Mouse (Mus musculus) naive thymus-derived CD4-positive, alpha-beta T cell, adult 2 months (primary cell): ENCODE results near the gene Nudt19.
"Not testable (repeated sequence)": the region's sequence is repeated elsewhere in the genome, so short reads cannot be mapped to it uniquely, and the experiment has no call there.

ENCODE experiments used
- DNase-seq: peaks from one replicate; pipeline ENCODE4 v3.0.0-alpha.2; 2011; ENCODE audit warnings: low read depth

Gene Nudt19

DNA sequence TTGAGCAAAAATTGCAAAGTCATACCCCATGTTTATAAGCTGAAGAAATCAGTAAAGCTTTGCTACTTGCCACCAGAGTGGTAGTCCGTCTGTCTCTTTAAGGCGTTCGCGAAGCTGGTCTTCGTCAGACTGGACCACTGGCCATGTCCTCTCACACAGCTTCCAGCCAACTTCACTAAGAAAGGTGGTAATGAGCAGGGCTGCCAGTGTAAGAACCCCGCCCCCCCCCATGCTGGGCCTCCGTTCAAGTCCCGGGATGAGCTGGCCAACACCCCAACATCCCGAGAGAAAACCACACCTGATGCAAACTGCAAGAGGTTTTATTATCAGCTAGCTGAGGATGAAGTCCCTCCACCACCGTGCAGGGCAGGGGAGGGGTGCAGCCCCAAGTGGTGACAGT, 8.8 kb upstream of the Nudt19 start:
- DNase-seq: not testable (repeated sequence)

DNA sequence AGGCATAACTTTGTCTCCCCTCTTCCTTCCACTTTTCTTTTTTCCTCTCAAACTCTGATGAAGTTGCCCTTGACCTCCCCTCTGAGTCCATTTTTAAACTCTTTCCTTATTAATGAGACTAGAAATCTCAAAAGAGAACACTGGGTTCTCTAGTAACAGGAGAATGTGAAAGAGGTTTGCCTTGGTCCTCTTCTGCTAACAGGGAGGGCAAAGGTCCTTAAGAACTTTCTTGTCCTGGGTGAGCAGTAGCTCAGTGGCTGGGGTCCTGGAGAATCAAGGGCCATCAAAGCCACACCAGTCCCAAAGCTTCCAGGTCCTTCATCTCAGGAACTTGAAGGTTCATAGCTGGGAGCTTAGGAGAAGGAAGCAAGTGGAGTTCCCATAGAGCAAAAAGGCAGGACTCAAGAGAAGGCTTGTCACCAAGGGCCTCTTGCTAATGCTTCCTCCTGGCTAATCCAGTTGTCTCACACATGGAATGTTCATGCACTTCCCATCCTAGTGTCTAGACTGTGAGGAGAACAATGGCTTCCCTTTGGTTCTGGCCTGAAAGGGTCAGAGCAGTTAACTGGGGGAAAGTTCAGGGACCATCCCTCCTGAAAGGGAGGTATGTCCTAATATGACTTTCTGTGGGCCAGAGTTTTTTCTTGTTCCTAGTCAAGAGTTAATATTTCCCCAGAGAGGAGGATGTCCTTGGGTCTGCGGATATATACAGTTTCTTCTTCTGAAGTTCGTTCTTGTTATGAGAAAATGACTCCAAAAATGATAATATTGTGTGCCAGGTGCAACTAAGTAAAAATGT, 8.2 kb upstream of the Nudt19 start:
- DNase-seq: no peak

DNA sequence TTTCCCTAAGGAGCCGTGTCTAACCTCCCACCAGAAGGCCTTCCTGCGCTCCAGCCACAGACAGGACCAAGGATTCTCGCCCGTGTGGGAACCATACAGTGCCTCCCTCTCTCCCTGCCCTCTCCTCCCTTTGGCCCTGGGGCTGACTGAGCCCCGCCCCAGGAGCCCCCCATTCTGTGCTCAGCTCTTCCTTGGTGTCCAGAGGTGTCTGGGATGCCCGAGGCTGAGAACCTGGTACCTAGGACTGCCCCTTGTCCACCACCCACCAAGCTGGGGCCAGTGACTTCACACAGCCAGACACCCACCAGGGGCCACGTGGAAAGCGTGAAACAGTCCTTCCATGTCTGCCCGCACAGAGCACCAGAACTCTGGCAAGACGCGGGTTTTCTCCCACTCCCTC, 7.0 kb upstream of the Nudt19 start:
- no peak for DNase-seq

DNA sequence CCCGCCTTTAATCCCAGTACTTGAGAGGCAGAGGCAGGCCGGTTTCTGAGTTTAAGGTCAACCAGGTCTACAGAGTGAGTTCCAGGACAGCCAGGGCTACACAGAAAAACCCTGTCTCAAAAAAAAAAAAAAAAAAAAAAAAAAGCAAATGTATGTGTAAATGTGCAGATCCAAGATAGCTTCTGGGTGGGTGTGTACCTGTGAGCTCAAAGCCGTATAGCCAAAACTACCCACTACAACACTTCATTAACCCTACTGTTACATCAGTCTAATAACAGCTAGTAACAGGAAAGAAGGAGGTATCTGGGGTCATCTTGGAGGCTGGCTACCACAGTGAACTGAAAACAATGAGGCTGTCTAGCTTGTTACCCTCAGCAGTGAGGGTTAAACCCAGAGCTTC, 3.7 kb upstream of the Nudt19 start:
- DNase-seq: no peak

DNA sequence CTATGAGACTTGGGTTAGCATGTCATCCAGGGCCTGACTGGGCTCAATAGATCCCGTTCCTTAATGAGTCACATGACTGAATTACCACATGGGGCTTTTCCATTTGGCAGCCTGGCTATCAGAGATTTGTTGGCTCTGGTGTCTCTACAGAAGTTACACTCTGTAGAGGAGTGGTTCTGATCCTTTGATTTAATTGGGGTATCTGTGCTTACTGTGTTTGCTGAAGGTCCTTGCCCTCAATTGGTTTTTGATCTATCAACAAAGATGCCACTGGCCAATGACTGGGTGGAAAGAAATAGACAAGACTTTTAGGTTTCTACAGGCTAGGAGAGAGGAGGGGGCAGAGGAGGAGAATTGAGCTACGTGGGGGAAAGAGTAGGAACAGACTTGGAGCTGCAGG, 2.6 kb upstream of the Nudt19 start:
- no peak for DNase-seq

DNA sequence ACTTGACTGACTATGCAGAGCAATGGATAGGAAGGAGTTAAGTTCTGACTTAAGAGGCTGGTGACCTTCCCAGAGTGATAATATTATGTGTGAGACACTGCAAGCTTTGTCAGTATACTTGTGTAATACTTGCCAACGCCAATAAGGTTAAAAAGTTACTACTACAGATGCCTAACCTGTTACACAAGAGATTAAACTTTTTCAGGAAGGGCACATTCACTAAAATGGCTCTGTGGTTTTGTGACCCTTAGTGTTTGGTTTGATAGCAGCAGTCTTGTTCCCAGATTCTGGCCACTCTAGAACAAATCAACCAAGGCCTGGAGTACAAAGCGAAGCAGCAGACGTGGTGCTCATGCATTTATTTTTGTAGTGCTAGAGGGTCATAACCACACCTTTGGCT, 1.5 kb upstream of the Nudt19 start:
- no peak for DNase-seq

DNA sequence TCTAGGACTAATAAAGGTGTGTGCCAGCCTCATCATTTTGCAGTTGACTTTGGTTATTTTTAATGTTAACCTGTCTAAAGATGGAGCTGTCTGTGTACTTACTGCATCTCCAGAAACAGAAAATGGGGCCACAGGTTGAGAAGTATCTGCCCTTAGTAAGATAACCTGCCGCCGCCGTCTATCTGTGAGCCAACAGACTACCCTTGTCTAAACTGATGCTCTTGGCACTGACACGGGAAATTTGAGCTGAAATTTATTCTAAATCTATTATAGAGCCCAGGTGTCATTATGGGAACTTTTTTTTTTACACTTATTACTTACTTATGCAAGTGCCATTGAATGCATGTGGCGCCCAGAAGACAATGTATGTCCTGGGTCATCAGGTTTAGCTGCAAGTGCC, 801 bp upstream of the Nudt19 start:
- DNase-seq: no peak

DNA sequence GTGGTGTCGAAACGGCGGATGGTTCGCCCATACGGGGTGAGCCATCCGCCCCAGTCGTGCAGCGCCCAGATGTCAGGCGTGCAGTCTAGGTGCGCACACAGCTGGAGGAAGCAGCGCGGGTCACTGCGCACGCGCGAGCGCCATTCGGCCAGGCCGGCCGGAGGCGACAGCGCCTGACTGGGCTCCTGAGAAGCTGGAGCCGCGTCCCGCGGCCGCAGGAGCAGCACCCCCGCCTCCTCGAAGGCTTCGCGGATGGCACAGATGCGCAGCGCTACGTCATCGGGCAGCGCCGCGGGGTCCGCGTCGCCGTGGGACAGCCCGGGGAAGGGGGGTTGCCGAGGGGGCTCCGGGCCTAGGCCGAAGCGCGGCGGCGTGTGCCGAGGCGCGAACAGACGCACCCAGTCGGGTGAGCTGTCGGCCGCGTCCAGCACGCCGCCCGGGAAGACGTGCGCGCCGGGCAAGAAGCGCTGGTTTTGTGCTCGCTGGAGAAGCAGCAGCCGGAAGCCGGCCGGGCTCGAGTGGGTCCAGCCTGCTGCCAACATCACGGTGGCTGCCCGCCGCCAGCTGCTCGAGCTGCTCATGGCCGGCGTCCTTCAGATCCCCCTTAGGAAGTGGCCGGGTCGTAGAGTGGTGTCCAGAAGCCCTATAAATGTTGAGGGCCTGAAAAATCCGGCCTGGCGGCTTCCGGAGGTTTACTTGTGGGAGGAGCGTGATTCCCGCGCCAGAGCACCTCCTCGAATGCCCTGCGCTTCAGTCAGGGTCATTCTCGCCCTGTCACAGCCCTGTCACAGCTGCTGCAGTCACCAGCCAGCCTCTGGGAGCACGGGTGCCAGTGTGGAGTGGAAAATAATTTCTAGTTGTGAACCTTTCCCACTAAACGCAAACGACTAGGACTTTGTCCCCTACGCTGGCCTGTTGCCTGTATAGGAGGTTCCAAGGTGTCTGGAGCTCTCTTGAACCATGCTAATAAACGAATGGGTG, 590 bp downstream of the Nudt19 start:
- peak; percentile 90 for DNase-seq

DNA sequence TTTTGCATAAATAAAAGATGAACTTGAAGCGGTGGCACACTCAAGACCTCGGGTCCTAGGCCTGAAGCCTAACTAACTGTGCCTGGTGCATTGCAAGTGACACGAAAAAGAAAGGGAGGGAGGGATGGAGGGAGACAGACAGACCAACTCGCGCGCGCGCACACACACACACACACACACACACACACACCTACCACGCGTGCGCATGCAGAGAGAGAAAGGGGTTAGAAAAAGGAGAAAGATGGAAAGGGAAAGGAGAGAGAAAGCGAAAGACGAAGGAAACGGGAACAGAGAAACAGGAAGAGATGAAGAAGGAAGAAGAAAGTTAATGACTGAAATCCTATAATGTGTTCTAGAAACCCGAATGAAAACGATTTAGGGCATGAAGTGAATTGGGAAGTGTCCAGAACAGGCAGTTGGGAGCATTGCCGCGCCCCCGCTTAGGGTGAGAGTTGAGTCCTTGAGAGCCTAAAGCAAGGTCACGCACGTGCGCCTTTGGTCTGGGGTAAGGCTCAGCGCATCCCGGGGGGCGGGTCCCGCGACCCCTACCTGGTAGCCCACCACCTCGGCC, 1.4 kb downstream of the Nudt19 start:
- peak; percentile 67 for DNase-seq

DNA sequence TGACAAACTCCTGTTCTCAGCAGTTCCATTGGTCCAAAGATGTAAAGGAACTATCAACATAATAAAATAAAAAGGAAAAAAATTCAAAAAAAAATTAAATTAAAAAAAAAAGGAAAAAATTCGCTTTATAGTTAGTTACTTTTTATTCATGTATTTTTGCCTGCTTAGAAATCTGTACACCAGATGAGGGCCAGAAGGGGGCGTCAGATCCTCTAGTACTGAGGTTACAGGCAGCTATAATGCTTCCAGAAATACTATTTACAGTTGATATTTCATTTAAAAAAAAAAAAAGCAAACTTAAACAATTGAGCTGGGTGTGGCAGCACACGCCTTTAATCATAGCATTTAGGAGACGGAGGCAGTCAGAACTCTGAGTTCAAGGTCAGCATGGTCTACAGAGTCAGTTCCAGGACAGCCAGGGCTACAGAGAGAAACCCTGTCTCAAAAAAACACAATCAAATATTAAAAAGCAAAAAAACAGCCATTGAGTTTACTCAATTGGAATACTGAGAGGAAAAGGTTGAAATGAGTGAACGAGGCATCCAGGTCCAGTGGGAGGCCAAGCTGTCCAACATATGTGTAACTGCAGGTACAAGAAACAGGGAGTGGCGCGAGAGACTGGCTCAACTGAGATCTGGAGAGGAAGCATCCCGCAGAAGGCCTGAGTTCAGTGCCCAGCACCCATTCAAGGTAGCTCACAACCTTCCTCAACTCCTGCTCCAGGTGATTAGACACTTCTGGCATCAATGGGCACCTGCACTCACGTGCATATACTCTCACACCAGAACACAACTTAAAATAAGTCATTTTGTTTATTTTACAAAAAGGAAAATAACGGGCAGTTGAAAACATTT, 2.1 kb downstream of the Nudt19 start:
- DNase-seq: peak; percentile 64

DNA sequence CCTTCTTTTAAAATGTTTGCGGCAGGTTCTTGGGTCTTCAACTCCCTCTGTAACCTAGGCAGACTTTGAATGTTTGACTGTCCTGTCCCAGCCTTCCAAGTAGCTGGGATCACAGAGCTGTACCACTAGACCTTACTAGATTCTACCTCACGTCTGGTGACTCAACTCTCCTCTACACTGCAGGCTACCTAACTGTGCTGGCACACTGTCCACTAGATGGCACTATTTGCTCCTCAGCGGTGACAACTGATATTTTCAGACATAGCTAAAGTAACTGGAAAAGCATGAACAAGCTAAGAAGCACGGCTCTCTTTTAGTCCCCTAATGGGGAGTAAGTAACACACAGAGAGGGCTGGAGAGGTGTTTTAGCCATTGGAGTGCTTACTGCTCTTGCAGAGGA, 10.2 kb downstream of the Nudt19 start:
- DNase-seq: peak; percentile 81

DNA sequence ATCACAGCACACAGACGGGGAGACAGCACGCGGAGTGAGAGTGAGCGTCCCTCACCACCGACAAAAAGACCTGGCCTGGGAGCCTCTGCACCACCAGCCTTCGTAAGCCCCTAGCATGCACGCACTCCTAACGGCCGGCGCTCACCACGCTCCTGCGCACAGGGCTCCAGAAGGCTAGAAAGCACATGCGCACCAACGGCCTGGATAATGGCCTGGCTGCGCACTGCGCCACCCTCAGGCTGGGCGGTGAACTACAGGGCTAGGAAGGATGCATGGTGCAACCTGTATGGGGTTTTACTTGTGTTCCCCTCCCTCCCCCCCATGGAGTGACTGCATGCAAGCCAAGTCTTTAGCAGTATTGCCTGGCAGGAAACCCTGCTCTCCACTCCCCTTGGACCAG, 18.5 kb downstream of the Nudt19 start, which contains the start of gene Tdrd12:
TSS of gene Tdrd12 (minus strand) at position 184 of the 400 bp plus-strand sequence.
- DNase-seq: no peak

DNA sequence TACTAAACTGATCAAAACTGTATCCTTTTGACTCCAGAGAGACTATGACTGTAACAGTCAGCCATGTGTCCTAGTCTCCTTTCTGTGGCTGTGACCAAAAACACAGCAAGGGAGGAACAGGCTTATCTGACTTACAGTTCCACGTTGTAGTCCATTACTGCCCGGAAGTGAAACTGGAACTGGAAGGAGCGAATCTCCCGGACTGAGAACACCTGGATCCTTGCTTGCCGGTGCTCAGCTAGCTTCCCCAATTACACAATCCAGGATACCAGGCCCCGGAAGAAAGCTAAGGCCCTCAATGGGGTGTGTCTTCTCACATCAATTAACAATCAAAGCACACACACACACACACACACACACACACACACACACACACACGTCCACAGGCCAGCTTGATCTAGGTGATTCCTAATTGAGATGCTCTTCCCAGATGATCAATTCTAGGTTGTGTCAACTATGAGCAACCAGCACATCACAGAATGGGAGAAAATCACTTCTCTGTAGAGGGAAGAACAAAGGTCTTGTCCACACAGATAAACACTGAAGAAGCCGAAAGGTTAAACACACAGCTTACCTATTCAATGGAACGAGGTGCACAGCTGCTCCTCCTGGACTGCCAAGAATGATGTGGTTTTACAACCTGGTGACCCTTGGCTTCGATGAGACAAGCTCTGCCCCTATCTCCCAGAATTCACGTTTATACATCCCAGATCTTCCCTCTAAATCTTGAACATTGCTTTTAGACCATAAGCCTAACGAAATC, 20.2 kb downstream of the Nudt19 start:
- DNase-seq: no peak

DNA sequence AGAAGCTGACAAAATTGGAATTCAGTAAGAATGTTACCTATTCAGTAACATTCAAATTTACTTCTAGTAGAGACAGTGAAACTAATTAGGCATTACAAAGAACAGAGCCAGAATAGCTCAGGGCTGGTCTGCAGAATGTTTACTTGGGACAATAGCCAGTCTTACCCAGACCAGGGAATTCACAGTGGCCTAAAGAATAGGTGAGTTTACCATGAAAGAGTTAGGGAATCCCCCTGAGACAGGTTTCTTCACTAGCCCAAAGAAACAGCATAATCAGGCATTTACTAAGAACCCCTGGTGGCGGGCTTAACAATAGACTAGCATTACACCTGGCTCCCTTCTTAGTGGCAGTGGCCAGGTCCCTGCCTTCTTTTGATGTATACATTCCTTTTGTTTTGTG, 25.6 kb downstream of the Nudt19 start:
- DNase-seq: not testable (repeated sequence)

DNA sequence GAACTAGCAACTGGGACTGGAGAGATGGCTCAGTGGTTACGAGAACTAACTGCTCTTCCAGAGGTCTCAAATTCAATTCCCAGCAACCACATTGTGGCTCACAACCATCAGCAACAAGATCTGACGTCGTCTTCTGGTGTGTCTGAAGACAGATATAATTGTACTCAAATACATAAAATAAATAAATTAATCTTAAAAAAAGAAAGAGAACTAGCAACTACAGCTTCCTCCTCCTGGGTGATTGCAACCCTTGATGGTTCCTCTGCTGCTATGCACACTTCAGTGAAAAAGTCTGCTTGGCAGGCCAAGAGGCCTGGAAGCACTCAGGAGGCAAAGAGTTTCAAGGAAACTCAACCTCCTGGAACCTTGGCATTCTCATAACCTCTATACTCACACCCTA, 26.1 kb downstream of the Nudt19 start:
- no peak for DNase-seq

DNA sequence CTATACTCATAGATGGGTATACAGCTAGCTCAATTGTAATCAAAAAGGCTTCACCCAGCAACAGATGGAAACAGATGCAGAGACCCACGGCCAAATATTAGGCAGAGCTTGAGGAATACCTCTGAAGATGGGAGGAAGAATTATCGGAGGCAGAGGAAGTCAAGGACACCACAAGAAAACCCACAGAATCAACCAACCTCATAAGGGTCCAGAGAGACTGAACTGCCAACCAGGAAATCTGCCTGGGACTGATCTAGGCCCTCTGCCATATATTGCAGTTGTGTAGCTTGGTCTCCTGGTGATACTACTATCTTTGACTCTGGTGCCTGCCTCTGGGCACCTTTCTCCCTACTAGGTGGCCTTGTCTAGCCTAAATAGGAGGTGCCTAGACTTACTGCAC, 29.3 kb downstream of the Nudt19 start:
- DNase-seq: no peak

DNA sequence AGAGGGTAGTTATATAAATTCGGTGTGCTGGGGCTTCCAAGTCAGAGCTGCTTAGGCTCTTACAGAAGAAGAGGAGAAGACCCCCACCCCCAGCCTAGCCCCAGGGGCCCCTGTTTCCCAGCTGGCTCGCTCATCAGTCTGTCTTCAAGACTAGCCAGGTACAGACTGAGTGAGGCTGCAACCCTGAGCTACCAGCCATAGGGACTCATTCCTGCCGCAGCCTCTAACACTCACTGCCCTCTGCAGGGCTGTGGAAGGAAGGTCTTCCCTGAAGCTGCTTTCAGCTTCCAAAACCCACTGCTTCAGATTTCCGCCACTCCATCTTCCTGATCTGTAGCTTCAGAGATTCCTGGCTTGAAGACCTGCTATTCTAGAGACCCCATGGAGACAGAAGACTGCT, 54.1 kb downstream of the Nudt19 start:
- no peak for DNase-seq

DNA sequence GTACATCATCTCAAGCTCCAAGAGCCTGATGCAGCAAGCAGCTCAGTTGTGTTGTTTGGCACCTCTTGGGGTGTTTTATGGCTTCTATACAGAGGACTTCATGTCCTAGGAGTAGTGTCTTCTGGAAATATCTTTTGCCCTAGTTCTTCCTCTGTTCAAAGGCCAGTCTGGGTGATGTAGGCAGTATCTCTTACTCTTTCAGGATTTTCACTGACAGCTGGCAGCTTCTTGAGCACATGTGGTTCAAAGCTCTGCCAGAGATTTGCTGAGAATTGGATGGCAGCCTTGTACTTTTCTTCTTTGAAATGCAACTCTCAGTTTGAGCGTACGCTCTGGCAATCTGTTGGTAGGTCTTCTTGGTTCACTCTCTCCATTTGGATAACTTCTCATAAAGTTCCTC, 58.6 kb downstream of the Nudt19 start:
- DNase-seq: no peak
